8 mouse cellular contexts compared by ENCODE assay signal in genomic region chr19:47853951-47854795, GRCm38 (mm10). TPM values are rescaled to one million over a fixed set of nuclear protein-coding genes. Genes with fewer than 3 reads are reported as not detected.
DNase-seq lines count a peak whose midpoint lies in the region; ATAC-seq and TF ChIP-seq lines count a peak whose summit lies in the region.

No protein-coding gene starts in this region.

- H3K36me3 ChIP-seq in C2C12 (ENCODE audit: control insufficient read depth, insufficient read depth): peaks cover 18% of the 10 kb centered on the region
- peaks cover 14% of the 10 kb centered on the region for H3K36me3 ChIP-seq in embryonic facial prominence, embryonic 14.5 days (ENCODE audit: control insufficient read depth, insufficient read depth, low read length)

- peak overlapping the region; percentile 36 for H3ac ChIP-seq in C2C12 (ENCODE audit: control insufficient read depth, insufficient read length, low read depth)

- intact Hi-C loops in left cerebral cortex, postnatal 14 days (cut with DNase I): no loop called here

- peaks cover 41% of the 10 kb centered on the region for H3K79me2 ChIP-seq in C2C12 (ENCODE audit: control insufficient read depth, insufficient read depth)

- 3% methylated on average over 13 of the region's 13 CpGs for WGBS in embryonic facial prominence, embryonic 14.5 days

- H3K4me1 ChIP-seq in embryonic facial prominence, embryonic 14.5 days (ENCODE audit: control insufficient read depth, insufficient read depth, low read length): peaks cover 9% of the 10 kb centered on the region

- no peak for TF ChIP-seq CTCF in C2C12 (IDR thresholded peaks at IDR 0.05; ENCODE audit: control insufficient read depth, insufficient read depth, insufficient read length)

- peaks cover 18% of the 10 kb centered on the region for H3K79me3 ChIP-seq in C2C12 (ENCODE audit: low read depth)

- peak overlapping the region; percentile 82 for H3K9ac ChIP-seq in embryonic facial prominence, embryonic 14.5 days (ENCODE audit: low read depth, low read length)

- DNase-seq in adrenal gland, postnatal 10 days: peak; percentile 25
- DNase-seq in adrenal gland, postnatal 4 days (ENCODE audit: low spot score in 2 of 2): no peak
- peak; percentile 86 for DNase-seq in embryonic facial prominence, embryonic 14.5 days (ENCODE audit: low spot score)
- no peak for DNase-seq in left cerebral cortex, postnatal 14 days (ENCODE audit: low spot score in 2 of 2)

- H3K4me3 ChIP-seq in C2C12 (ENCODE audit: insufficient read depth, poor library complexity, severe bottlenecking): peak overlapping the region; percentile 75
- peak overlapping the region; percentile 75 for H3K4me3 ChIP-seq in embryonic facial prominence, embryonic 14.5 days (ENCODE audit: low read depth, low read length)

- H3K9me3 ChIP-seq in embryonic facial prominence, embryonic 14.5 days (ENCODE audit: control insufficient read depth, low read length): no peaks in the 10 kb centered on the region

- H3K4me2 ChIP-seq in embryonic facial prominence, embryonic 14.5 days (ENCODE audit: low read depth, low read length): peak overlapping the region; percentile 88

- H3K27me3 ChIP-seq in C2C12 (ENCODE audit: control insufficient read depth, insufficient read depth, insufficient read length): no peaks in the 10 kb centered on the region
- H3K27me3 ChIP-seq in embryonic facial prominence, embryonic 14.5 days (replicated peaks; ENCODE audit: control insufficient read depth, insufficient read depth, low read length): no peaks in the 10 kb centered on the region

- peak; percentile 83 for ATAC-seq in embryonic facial prominence, embryonic 14.5 days (ENCODE audit: low read depth)
- ATAC-seq in hematopoietic stem cell, adult 5-6 weeks (replicated peaks in 1 of 2; ENCODE audit: insufficient read depth in 1 of 2, low FRiP score in 2 of 2, low TSS enrichment in 1 of 2, low read depth in 1 of 2, poor library complexity in 2 of 2, severe bottlenecking in 2 of 2): peak; percentile 27 to 35
- peak; percentile 35 for ATAC-seq in megakaryocyte progenitor cell, adult 5-6 weeks (replicated peaks; ENCODE audit: poor library complexity)
- no peak for ATAC-seq in activated CD4-positive, CD25-positive, alpha-beta regulatory T cell, adult 4 months

- peak overlapping the region; percentile 87 for H3K27ac ChIP-seq in embryonic facial prominence, embryonic 14.5 days (replicated peaks; ENCODE audit: low read depth, low read length)

TF ChIP-seq in C2C12, 6 proteins besides CTCF, POLR2A, EP300 and RAD21:
- TF ChIP-seq USF1 (IDR thresholded peaks at IDR 0.05; ENCODE audit: low read depth): no peak
- TF ChIP-seq MYOG (IDR thresholded peaks at IDR 0.05; ENCODE audit: control insufficient read depth, extremely low read depth, insufficient read length): no peak
- TF ChIP-seq MAX (IDR thresholded peaks at IDR 0.05): no peak
- TF ChIP-seq FOSL1 (IDR thresholded peaks at IDR 0.05; ENCODE audit: insufficient read depth, low read length, poor library complexity, severe bottlenecking): peak; percentile 46
- no peak for TF ChIP-seq MYOD1 (IDR thresholded peaks at IDR 0.05; ENCODE audit: control insufficient read depth, insufficient read length, low read depth)
TF ChIP-seq in C2C12: peak in this region for 1.

RNA-seq across cellular contexts. Expression of gene Gsto1, which starts 0.6 kb away (rescaled TPM):
- total RNA-seq in adrenal gland, postnatal 10 days (2021): 100 to 1,000 TPM; 158 to 159 TPM
- total RNA-seq in adrenal gland, postnatal 4 days (2021): 100 to 1,000 TPM; 121 to 129 TPM
- polyA plus RNA-seq in C2C12 (2012; fragmentation: generic; extraction: Trizol): 272 TPM
- 119 and 148 TPM in 2 replicates for polyA plus RNA-seq in embryonic facial prominence, embryonic 14.5 days (2014; fragmentation: Nextera tagmentation; extraction: Ambion mirVana)
- 96.4 and 117 TPM in 2 replicates for total RNA-seq in hematopoietic stem cell, adult 5-6 weeks (2017)
- total RNA-seq in megakaryocyte progenitor cell, adult 5-6 weeks (2015): 413 and 417 TPM in 2 replicates
- total RNA-seq in megakaryocyte progenitor cell, adult 5-6 weeks (2017): 162 and 194 TPM in 2 replicates
- 10 to 100 TPM; 58.1 to 62.5 TPM for total RNA-seq in left cerebral cortex, postnatal 14 days (2021)
- polyA plus RNA-seq in activated CD4-positive, CD25-positive, alpha-beta regulatory T cell, adult 4 months (2017; shearing (Covaris generic)): 10 to 100 TPM; 27.1 to 29.5 TPM

RNA-seq across cellular contexts. Expression of gene Gsto2, which starts 11.2 kb away (rescaled TPM):
- total RNA-seq in adrenal gland, postnatal 10 days (2021): 1 to 10 TPM; 2.6 to 3.7 TPM
- 1 to 10 TPM; 1.0 to 2.5 TPM for total RNA-seq in adrenal gland, postnatal 4 days (2021)
- 2.6 TPM for polyA plus RNA-seq in C2C12 (2012; fragmentation: generic; extraction: Trizol)
- 0.86 and 1.2 TPM in 2 replicates for polyA plus RNA-seq in embryonic facial prominence, embryonic 14.5 days (2014; fragmentation: Nextera tagmentation; extraction: Ambion mirVana)
- total RNA-seq in hematopoietic stem cell, adult 5-6 weeks (2017): not detected in 2 replicates
- total RNA-seq in megakaryocyte progenitor cell, adult 5-6 weeks (2015): not detected in 2 replicates
- 0.34 and 0.62 TPM in 2 replicates for total RNA-seq in megakaryocyte progenitor cell, adult 5-6 weeks (2017)
- total RNA-seq in left cerebral cortex, postnatal 14 days (2021): 1 to 10 TPM; 1.4 to 1.7 TPM
- polyA plus RNA-seq in activated CD4-positive, CD25-positive, alpha-beta regulatory T cell, adult 4 months (2017; shearing (Covaris generic)): under 1 TPM in 1 of 2 experiments, not detected in 1; 0.74 TPM

Comparison
In these comparisons a context has a peak if more than half of its experiments do, and no peak if none do; other contexts are left out.
1. DNase-seq: peak in adrenal gland, postnatal 10 days (single experiment) and embryonic facial prominence, embryonic 14.5 days (single experiment); none in adrenal gland, postnatal 4 days (0 of 2) and left cerebral cortex, postnatal 14 days (0 of 2).